Mouse (Mus musculus) CH12.LX (cell line): ENCODE data around the gene Sycp2.

Experiments used
- CHD1 ChIP-seq: IDR thresholded peaks from 2 replicates; pipeline ENCODE4 v1.6.1; 2012; ENCODE audit warnings: low read depth, low read length, improper control_type of control experiment, inconsistent platforms
- CTCF ChIP-seq, 2 experiments: IDR thresholded peaks in 1 of 2; conservative IDR thresholded peaks in 1 of 2; 2 replicates each; pipeline ENCODE4 v1.5.1; 2011 to 2012; ENCODE audit warnings: low read depth in 2 of 2, low read length in 2 of 2, improper control_type of control experiment in 1 of 2, inconsistent platforms in 1 of 2, mild to moderate bottlenecking in 1 of 2, moderate library complexity in 1 of 2
- POLR2A ChIP-seq: IDR thresholded peaks from 2 replicates; pipeline ENCODE4 v1.6.1; 2011; ENCODE audit warnings: low read depth, mild to moderate bottlenecking, improper control_type of control experiment, low read length
- RCOR1 ChIP-seq: conservative IDR thresholded peaks from 2 replicates; pipeline ENCODE4 v1.6.1; 2012; ENCODE audit warnings: low read depth, mild to moderate bottlenecking, inconsistent platforms, low read length, improper control_type of control experiment

DNA sequence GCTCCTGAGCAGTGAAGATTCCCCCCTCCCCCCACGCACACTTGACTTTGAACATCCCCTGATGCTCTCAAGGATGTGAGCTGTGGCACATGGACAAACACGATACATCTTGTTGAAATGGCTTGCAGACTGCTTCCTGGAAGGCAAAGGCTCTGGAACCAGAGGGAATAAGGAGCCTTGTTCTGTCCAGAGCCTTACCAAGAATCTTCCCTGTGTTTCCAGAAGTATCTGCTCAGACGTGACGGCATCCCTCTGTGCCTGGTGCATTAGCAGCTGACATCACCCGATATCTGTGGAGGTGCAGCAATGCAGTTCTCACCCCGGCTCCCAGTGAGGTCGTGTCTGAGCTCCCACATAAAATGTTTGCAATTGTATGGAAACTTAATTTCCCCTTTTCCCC, 87.7 kb downstream of the Sycp2 start:
- TF ChIP-seq CTCF (conservative IDR thresholded peaks at IDR 0.05 in 1 of 2, IDR thresholded peaks at IDR 0.05 in 1 of 2; ENCODE audit: low read depth in 2 of 2, low read length in 2 of 2) = no peak
- no peak for TF ChIP-seq CHD1
- TF ChIP-seq RCOR1 = no peak
- TF ChIP-seq POLR2A = no peak
